Mouse (Mus musculus) CD4-positive helper T cell, adult 2 months (primary cell): Measurements from ENCODE around the gene Sae1.
"Not testable (repeated sequence)": the region's sequence is repeated elsewhere in the genome, so short reads cannot be mapped to it uniquely, and the experiment has no call there.

ENCODE experiments used
- DNase-seq: peaks from one replicate; pipeline ENCODE4 v3.0.0-alpha.2; 2012; ENCODE audit warnings: low read depth, missing footprints, low spot score

Sae1 gene

GRCm38 (mm10) chr7:16402968-16403948 is 15.7 kb upstream of the Sae1 start:
- DNase-seq: peak; percentile 62

GRCm38 (mm10) chr7:16402449-16402848 is 14.8 kb upstream of the Sae1 start:
- DNase-seq: peak; percentile 31

GRCm38 (mm10) chr7:16401991-16402431 is 14.4 kb upstream of the Sae1 start:
- DNase-seq: peak; percentile 50

GRCm38 (mm10) chr7:16400689-16401611 is 13.3 kb upstream of the Sae1 start, which contains the start of gene Zc3h4:
TSS of gene Zc3h4 (plus strand) at chr7:16400910.
- peak; percentile 93 for DNase-seq

- DNase-seq: peak; percentile 99
Observed at GRCm38 (mm10) chr7:16399820-16400688, 12.4 kb upstream of the Sae1 start.

GRCm38 (mm10) chr7:16399098-16399819 is 11.7 kb upstream of the Sae1 start:
- peak; percentile 92 for DNase-seq

- DNase-seq: peak; percentile 40
Observed at GRCm38 (mm10) chr7:16398387-16399050, 10.9 kb upstream of the Sae1 start.

- DNase-seq: no peak
Observed at GRCm38 (mm10) chr7:16397465-16397864, 9.9 kb upstream of the Sae1 start.

- DNase-seq: peak; percentile 61
Observed at GRCm38 (mm10) chr7:16395944-16396343, 8.3 kb upstream of the Sae1 start.

GRCm38 (mm10) chr7:16392923-16393322 is 5.3 kb upstream of the Sae1 start:
- DNase-seq: no peak

GRCm38 (mm10) chr7:16389942-16390341 is 2.3 kb upstream of the Sae1 start:
- not testable (repeated sequence) for DNase-seq

- peak; percentile 73 for DNase-seq
Observed at GRCm38 (mm10) chr7:16376505-16376904, 11.1 kb downstream of the Sae1 start.

GRCm38 (mm10) chr7:16374989-16375388 is 12.6 kb downstream of the Sae1 start:
- no peak for DNase-seq

- peak; percentile 68 for DNase-seq
Observed at GRCm38 (mm10) chr7:16373719-16374118, 13.9 kb downstream of the Sae1 start.

GRCm38 (mm10) chr7:16370596-16370995 is 17.0 kb downstream of the Sae1 start:
- no peak for DNase-seq

- DNase-seq: no peak
Observed at GRCm38 (mm10) chr7:16368835-16369234, 18.8 kb downstream of the Sae1 start.

- DNase-seq: no peak
Observed at GRCm38 (mm10) chr7:16366669-16367068, 20.9 kb downstream of the Sae1 start.

GRCm38 (mm10) chr7:16366133-16366646 is 21.4 kb downstream of the Sae1 start:
- peak; percentile 63 for DNase-seq

GRCm38 (mm10) chr7:16364901-16365500 is 22.6 kb downstream of the Sae1 start:
- no peak for DNase-seq
